Mouse (Mus musculus): ENCODE results near the gene Tut1.

DNA sequence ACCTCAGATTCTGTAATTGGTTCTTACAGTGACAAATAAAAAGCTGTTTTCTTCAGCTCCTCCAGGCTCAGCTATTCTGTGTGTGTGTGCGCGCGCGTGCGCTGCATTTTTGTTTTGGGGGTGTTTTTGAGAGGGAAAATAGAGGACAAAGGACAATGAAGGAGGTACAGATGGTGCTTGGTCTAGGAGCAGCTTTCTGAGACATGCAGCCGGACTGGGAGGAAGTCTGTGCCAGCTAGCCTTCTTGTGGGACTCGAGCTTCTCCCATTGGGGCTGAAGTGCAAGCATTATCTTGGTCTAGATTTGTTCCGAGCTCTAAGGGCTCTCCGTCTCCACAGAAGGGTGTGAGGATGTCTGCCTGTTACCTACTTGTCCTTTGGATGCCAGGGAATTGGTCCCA lies 1.4 kb upstream of the Tut1 start:
- TF ChIP-seq CTCF (IDR thresholded peaks at IDR 0.05; ENCODE audit: low read depth) (no peak), EP300 (IDR thresholded peaks at IDR 0.05; ENCODE audit: low read depth) (no peak)

All from heart, postnatal 0 days (tissue).